Mouse (Mus musculus): ENCODE data around the gene Tcap. TPM values are rescaled to one million over a fixed set of nuclear protein-coding genes. Genes with fewer than 3 reads are reported as not detected.
"Not testable (repeated sequence)": the region's sequence is repeated elsewhere in the genome, so short reads cannot be mapped to it uniquely, and the experiment has no call there.

Tcap gene
- polyA plus RNA-seq, 1 experiment from 2014 or later, result not detected

GRCm38 (mm10) chr11:98374266-98374665, 9.3 kb upstream of the Tcap start:
- DNase-seq (ENCODE audit: low spot score), result no peak
- peaks cover 58% of the 10 kb centered on the region for H3K36me3 ChIP-seq (replicated peaks)

GRCm38 (mm10) chr11:98376756-98377155, 6.9 kb upstream of the Tcap start:
- peaks cover 11% of the 10 kb centered on the region for H3K4me1 ChIP-seq
- peaks cover 79% of the 10 kb centered on the region for H3K36me3 ChIP-seq (replicated peaks)
- no peak overlapping the region for H3K27ac ChIP-seq (replicated peaks)
- no peak overlapping the region for H3K4me3 ChIP-seq
- 65% methylated on average over 5 of the region's 5 CpGs for WGBS
- no peaks in the 10 kb centered on the region for H3K27me3 ChIP-seq (replicated peaks; ENCODE audit: low read depth, poor library complexity, severe bottlenecking)
- no peaks in the 10 kb centered on the region for H3K9me3 ChIP-seq
- DNase-seq (ENCODE audit: low spot score), result no peak

More at GRCm38 (mm10) chr11:98374266-98374665, 9.3 kb upstream of the Tcap start:
- H3K27ac ChIP-seq (replicated peaks), result no peak overlapping the region
- no peak overlapping the region for H3K4me3 ChIP-seq
- peaks cover 26% of the 10 kb centered on the region for H3K4me1 ChIP-seq
- no peaks in the 10 kb centered on the region for H3K27me3 ChIP-seq (replicated peaks; ENCODE audit: low read depth, poor library complexity, severe bottlenecking)
- no peaks in the 10 kb centered on the region for H3K9me3 ChIP-seq
- WGBS, result 83% methylated on average over 8 of the region's 8 CpGs

DNA sequence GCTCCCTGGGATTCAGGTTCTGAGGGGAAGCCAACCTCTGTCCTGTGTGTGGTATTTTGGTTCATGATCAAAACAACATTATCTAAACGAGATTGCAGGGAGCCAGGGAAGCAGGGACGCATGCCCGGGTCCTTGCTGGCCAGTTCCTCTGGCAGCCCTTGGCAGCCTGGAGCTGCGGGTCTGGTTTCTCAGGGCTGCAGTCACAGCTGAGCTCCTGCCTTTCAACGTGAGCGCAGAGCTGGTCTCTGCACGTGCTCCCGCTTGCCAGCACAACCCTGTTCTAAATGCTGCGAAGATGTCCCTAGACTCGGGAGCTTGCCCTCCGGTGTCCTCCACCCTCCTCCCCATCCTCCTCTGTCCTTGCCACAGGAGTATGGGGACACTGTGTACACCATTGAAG, 5.8 kb upstream of the Tcap start:
- WGBS, result 83% methylated on average over 11 of the region's 11 CpGs
- Histone ChIP-seq H3K27me3 (replicated peaks; ENCODE audit: low read depth, poor library complexity, severe bottlenecking) (no peaks in the 10 kb centered on the region), H3K36me3 (replicated peaks) (peaks cover 81% of the 10 kb centered on the region), H3K4me1 (0 out of 2 replicates have a peak, but pooled peaks cover 3% of the 10 kb centered on the region), H3K9me3 (no peaks in the 10 kb centered on the region), H3K27ac (replicated peaks) (no peak overlapping the region), H3K4me3 (no peak overlapping the region)
- no peak for DNase-seq (ENCODE audit: low spot score)

GRCm38 (mm10) chr11:98379379-98379778, 4.2 kb upstream of the Tcap start:
- peaks cover 72% of the 10 kb centered on the region for H3K36me3 ChIP-seq (replicated peaks)
- H3K4me3 ChIP-seq, result no peak overlapping the region
- no peak for DNase-seq (ENCODE audit: low spot score)
- peaks cover 14% of the 10 kb centered on the region for H3K27me3 ChIP-seq (replicated peaks; ENCODE audit: low read depth, poor library complexity, severe bottlenecking)
- WGBS, result 88% methylated on average over 7 of the region's 7 CpGs
- H3K27ac ChIP-seq (replicated peaks), result 0 out of 2 replicates have a peak overlapping the region, but pooled peaks have one; percentile 31
- H3K4me1 ChIP-seq, result peaks cover 14% of the 10 kb centered on the region
- no peaks in the 10 kb centered on the region for H3K9me3 ChIP-seq

DNA sequence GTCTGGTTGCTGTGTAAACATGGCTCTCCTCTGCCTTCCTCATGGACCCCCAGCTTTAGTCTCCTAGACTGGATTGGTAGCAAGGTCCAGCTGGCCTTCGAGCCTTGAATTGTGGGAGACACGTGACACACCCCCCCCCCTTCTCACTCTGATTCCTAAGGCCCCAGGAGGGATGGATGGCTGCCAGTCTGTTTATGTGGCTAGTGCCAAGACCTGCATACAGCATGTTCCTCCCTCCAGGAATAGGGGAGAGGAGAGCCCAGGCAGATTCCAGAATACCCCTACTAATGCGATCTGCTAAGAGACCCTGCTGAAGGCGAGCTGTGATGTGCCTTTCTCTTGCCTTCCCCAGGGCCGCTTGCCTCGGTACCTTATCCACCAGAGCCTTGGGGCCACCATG, 3.5 kb upstream of the Tcap start:
- 84% methylated on average over 6 of the region's 6 CpGs for WGBS

DNA sequence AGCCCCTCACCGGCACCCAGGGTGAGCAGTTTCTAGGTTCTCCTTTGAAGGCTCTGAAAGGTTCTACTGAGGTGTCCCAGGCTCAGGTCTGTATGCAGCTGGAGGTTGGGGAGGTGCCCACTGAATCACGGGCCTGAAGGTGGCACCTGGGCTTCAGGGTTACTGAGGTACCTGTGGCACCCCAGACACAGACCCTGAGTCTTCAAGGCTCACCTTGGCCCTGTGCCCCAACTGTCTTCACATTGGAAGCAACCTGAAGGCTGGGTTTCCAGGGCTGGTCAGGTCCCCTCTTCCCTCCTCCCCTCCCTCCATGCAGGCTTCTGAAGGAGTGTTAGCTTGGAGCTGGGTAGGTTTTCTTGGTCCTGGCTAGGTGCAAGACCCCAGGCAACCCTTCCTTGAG, 2.0 kb upstream of the Tcap start:
- no peak overlapping the region for H3K27ac ChIP-seq (replicated peaks)
- H3K4me1 ChIP-seq, result peaks cover 21% of the 10 kb centered on the region
- H3K36me3 ChIP-seq (replicated peaks), result peaks cover 49% of the 10 kb centered on the region
- no peak for DNase-seq (ENCODE audit: low spot score)
- no peaks in the 10 kb centered on the region for H3K9me3 ChIP-seq
- WGBS, result 93% methylated on average over 2 of the region's 2 CpGs
- H3K27me3 ChIP-seq (replicated peaks; ENCODE audit: low read depth, poor library complexity, severe bottlenecking), result peaks cover 37% of the 10 kb centered on the region
- H3K4me3 ChIP-seq, result no peak overlapping the region

More for the DNA sequence above, 3.5 kb upstream of the Tcap start:
- Histone ChIP-seq H3K4me3 (no peak overlapping the region), H3K27me3 (replicated peaks; ENCODE audit: low read depth, poor library complexity, severe bottlenecking) (peaks cover 21% of the 10 kb centered on the region), H3K9me3 (no peaks in the 10 kb centered on the region), H3K4me1 (peaks cover 15% of the 10 kb centered on the region), H3K27ac (replicated peaks) (no peak overlapping the region), H3K36me3 (replicated peaks) (peaks cover 65% of the 10 kb centered on the region)
- DNase-seq (ENCODE audit: low spot score), result no peak

DNA sequence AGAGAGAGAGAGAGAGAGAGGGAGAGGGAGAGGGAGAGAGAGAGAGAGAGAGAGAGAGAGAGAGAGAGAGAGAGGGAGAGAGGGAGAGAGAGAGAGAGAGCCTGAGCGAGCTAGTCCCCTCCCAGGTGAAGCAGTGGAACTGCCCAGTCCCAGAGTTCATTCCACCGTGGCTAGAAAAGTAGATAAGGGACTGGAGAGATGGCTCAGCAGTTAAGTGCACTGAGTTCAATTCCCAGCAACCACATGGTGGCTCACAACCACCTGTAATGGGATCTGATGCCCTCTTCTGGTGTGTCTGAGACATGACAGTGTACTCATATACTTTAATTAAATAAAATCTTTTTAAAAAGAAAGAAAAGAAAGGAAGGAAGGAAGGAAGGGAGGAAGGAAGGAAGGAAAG, 1.2 kb upstream of the Tcap start:
- Histone ChIP-seq H3K4me1 (peaks cover 25% of the 10 kb centered on the region), H3K36me3 (replicated peaks) (peaks cover 42% of the 10 kb centered on the region), H3K27me3 (replicated peaks; ENCODE audit: low read depth, poor library complexity, severe bottlenecking) (peaks cover 44% of the 10 kb centered on the region)
- DNase-seq (ENCODE audit: low spot score); H3K27ac ChIP-seq (replicated peaks); H3K9me3 ChIP-seq; H3K4me3 ChIP-seq: not testable (repeated sequence)
- WGBS, result 44% methylated on average over 2 of the region's 2 CpGs

DNA sequence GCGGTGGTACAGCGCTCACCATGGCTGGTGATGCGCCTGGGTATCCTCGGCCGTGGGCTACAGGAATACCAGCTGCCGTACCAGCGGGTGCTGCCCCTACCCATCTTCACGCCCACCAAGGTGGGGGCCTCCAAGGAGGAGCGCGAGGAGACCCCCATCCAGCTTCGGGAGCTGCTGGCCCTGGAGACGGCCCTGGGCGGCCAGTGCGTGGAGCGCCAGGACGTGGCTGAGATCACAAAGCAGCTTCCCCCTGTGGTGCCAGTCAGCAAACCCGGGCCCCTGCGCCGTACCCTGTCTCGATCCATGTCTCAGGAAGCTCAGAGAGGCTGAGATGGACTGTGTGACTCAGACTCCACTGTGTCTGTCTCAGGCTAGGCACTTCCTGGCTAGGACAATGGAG, 605 bp downstream of the Tcap start:
- Histone ChIP-seq H3K27ac (replicated peaks) (0 out of 2 replicates have a peak overlapping the region, but pooled peaks have one; percentile 11), H3K9me3 (no peaks in the 10 kb centered on the region), H3K4me3 (no peak overlapping the region), H3K4me1 (peaks cover 37% of the 10 kb centered on the region), H3K36me3 (replicated peaks) (peaks cover 24% of the 10 kb centered on the region), H3K27me3 (replicated peaks; ENCODE audit: low read depth, poor library complexity, severe bottlenecking) (peaks cover 62% of the 10 kb centered on the region)
- no peak for DNase-seq (ENCODE audit: low spot score)
- 65% methylated on average over 20 of the region's 20 CpGs for WGBS

DNA sequence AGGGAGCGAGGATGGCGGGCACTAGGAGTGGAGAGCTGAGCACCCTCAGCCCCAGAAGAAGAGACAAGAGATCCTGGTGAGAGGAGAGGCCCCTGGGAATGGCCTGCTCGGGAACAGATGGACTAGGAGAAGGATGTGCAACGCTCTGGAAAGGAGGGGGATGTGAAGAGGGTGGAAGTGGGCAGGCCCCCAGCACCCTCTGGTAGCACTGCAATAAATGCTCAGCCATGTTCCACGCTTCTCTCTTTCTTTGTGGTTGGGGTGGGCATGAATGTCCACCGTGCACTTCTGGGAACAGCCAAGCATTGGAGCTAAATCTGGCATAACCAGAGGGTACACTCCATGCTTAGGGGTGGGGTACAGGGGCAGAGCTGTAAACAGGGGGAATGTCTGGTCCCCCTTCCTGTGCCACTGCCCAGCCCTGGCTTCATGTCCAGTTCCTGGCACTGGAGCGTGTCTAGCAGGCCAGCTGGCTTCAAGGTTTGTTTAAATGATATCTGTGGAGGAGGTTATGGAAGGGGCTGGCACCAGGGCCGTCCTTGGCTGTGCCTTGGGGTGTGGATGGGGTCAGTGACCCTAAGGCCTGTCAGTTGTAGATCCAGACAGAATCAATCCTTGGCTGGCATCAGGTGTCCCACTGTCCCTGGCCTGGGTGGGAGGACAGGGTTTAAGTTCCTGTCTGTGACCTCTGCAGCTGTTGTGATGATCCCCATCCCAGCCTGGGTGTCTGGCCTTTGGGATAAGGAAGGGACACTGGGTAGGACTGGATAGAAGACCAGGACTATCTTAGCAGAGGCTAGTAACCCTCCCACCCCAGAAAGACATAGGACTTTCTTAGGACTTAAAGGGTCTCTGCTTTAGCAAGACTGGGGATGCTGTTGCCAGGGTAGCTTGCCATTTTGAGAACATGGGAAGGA, 1.4 kb downstream of the Tcap start:
- peaks cover 16% of the 10 kb centered on the region for H3K36me3 ChIP-seq (replicated peaks)
- DNase-seq (ENCODE audit: low spot score), result no peak
- no peak overlapping the region for H3K27ac ChIP-seq (replicated peaks)
- H3K4me1 ChIP-seq, result peaks cover 37% of the 10 kb centered on the region
- peaks cover 70% of the 10 kb centered on the region for H3K27me3 ChIP-seq (replicated peaks; ENCODE audit: low read depth, poor library complexity, severe bottlenecking)
- no peak overlapping the region for H3K4me3 ChIP-seq
- H3K9me3 ChIP-seq, result no peaks in the 10 kb centered on the region
- WGBS, result 59% methylated on average over 8 of the region's 8 CpGs

DNA sequence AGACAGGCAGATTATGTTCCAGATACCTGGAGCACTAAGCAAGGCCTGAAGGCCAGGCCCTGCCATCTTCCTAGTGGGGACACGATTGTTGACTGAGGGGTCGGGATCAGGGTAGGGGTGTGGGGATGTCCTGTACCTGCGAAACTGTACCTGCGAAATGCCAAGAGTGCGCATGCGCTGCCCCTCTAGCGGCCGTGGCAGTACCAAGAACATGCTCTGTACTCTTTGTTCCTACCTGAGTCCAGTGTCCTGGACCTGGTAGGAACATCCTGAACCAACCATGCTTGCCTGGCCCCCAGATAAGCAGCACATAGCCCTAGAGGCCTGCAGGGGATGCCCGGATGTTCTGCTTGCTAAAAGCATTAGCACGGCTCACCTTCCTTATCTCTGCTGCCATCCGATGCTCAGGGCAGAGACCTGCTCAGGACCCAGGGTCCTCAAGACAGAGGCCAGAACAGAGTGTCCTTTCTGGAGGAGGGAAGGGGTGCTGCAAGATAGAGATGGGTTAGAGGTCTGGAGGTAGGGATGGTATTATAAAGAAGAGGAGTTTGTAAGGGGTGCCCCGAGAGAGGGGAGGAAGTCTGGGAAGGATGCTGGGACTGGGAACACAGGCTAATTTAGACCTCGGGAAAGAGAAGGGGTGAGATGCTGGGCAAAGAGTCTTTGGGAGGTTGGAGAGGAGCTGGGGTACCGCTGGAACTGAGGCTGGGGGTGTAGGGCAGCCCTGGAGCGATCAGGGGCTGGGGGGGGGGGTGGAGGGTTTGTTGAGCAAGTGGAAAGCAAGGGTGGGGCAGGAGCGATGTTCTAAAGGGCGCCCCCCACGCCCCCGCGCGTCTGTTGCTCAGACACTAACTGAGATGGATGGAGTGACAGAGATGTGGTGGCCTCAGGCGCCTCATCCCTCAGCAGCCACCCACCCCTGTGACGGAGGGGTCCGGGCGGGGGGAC, 2.3 kb downstream of the Tcap start, which contains the start of gene Pnmt:
Pnmt (plus strand) TSS at position 813 of the 948 bp plus-strand sequence.
- Histone ChIP-seq H3K36me3 (replicated peaks) (peaks cover 7% of the 10 kb centered on the region), H3K4me1 (peaks cover 37% of the 10 kb centered on the region), H3K9me3 (no peaks in the 10 kb centered on the region), H3K27ac (replicated peaks) (no peak within 1 kb of the TSS), H3K27me3 (replicated peaks; ENCODE audit: low read depth, poor library complexity, severe bottlenecking) (peaks cover 79% of the 10 kb centered on the region), H3K4me3 (peak within 1 kb of the TSS; percentile 35)
- DNase-seq (ENCODE audit: low spot score), result no peak
- WGBS, result 54% methylated on average over 25 of the region's 25 CpGs

- peak; percentile 37 for DNase-seq (ENCODE audit: low spot score)
- 19% methylated on average over 24 of the region's 24 CpGs for WGBS
- H3K36me3 ChIP-seq (replicated peaks), result peaks cover 4% of the 10 kb centered on the region
- no peaks in the 10 kb centered on the region for H3K9me3 ChIP-seq
- H3K4me1 ChIP-seq, result peaks cover 41% of the 10 kb centered on the region
- H3K27ac ChIP-seq (replicated peaks), result no peak overlapping the region
- peaks cover 86% of the 10 kb centered on the region for H3K27me3 ChIP-seq (replicated peaks; ENCODE audit: low read depth, poor library complexity, severe bottlenecking)
- H3K4me3 ChIP-seq, result peak overlapping the region; percentile 35
Observed at GRCm38 (mm10) chr11:98386596-98386995, 3.0 kb downstream of the Tcap start.

DNA sequence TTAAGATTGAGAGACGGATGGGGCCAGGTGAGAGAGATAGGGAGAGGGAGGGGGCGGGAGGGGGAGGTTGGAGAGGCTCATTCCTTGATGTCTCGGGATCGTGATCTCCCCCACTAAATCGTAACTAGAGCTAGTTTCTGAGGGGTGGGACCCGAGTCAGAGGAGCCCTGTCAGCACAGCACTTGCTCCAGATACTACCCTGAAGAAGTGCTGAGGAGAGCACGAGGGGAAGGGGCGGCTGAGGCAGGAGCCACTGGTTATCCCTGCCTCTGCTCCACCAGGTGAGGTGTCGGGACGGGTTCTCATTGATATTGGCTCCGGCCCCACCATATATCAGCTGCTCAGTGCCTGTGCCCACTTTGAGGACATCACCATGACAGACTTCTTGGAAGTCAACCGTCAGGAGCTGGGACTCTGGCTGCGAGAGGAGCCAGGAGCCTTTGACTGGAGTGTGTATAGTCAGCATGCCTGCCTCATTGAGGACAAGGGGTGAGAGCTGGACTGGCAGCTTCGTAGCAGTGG, 3.5 kb downstream of the Tcap start:
- Histone ChIP-seq H3K4me3 (no peak overlapping the region), H3K27me3 (replicated peaks; ENCODE audit: low read depth, poor library complexity, severe bottlenecking) (peaks cover 91% of the 10 kb centered on the region)
- 55% methylated on average over 14 of the region's 14 CpGs for WGBS

More for the DNA sequence above, 3.5 kb downstream of the Tcap start:
- Histone ChIP-seq H3K9me3 (no peaks in the 10 kb centered on the region), H3K36me3 (replicated peaks) (no peaks in the 10 kb centered on the region), H3K4me1 (peaks cover 46% of the 10 kb centered on the region), H3K27ac (replicated peaks) (no peak overlapping the region)
- no peak for DNase-seq (ENCODE audit: low spot score)

Data from embryonic facial prominence, embryonic 10.5 days (tissue).